Mouse (Mus musculus) cerebellum, adult 11 months (tissue): Measurements from ENCODE around the gene Emc9.

Experiments
- DNase-seq: peaks from one replicate; pipeline ENCODE4 v3.0.0; 2022

The Emc9 gene

DNA sequence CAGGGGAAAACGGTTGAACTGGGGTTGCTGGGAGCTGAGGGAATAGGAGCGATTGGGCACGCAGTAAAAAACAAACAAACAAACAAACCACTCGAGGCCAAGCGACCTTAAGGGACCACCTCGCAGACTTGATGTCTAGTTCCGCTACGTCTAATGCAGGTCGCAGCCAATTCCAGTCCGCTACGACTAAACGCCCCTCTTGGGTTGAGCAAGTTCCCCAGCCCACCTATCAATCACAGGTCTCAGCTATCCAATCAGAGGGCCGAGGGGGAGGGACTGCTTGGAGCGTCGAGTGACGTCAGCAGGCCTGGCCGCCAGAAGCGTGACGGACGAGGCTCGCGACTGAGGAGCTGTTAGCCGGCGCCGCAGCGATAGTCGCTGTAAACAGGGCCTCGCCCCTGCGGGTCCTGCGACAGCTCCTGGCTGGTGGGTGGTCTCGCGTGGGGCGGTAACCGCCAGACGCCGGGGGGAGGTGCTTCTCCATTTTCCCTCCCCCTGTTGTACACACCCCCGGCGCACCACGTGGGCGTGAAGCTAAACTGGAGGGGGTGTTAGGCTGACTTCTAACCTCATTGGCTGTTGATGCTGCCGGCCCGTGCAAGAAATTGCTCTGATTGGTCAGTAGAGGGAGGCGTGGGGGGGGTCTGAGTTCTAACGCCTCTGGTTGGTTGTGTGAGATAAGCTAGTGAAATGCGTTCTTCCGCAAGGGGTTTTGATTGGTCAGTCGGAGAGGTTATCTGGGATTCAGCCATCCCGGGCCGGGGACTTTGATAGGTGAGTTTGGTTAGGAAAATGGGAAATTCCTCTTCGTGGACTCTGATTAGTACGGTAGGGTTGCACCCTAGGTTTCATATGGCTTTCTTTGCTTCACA is 24.7 kb downstream of the Emc9 start, which contains the start of gene A730061H03Rik:
Gene A730061H03Rik, minus strand, starts transcription at position 205 of the 872 bp plus-strand sequence.
- peak; percentile 98 for DNase-seq

DNA sequence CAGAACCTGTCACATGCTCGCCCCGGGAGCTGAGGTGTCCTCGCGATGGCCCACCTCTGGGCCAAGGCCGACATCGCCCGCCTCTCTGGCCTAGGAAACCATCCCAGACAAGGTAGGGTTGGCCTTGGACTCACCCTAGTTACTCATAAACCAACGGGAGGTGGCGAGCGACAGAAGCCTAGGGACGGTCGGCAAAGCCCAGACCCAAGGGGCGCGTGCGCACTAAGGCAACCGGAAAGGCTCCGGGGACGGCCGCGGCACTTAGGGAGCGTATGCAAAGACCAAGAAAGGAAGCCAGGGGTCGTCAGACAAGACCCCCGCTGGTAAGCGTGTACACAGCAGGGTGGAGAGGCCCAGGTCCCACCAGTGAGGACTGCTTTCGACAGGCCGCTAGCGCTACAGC is 25.3 kb downstream of the Emc9 start, which contains the start of gene Dcaf11:
Gene Dcaf11, plus strand, starts transcription at position 208 of the 403 bp plus-strand sequence.
- peak; percentile 91 for DNase-seq

DNA sequence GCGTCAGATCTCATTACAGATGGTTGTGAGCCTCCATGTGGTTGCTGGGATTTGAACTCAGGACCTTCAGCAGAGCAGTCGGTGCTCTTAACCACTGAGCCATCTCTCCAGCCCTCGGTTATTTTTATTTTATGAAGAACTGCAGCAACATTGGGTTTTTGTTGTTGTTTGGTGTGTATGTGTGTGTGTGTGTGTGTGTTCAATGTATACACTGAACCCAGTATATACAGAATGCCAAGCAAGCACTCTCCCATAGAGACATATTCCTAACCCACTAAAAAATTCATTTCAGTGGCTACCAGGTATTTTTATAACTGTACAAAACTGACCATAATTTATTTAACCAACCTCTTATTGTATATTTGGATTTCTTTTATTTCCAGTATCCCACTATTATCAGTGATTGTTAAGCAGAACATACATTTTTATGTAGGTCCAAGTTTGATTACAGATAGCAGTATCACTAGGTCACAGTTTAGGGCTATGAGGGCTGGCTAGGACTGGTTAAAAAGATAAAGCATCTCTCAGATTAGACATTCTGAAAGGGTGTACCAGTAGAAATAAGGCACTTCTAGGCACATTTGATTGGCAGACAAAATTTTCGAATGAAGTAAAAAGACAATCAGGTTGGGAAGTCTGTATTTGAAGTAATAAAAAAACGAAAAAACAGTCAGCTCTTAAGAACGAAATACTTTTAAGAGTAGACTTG is 26.2 kb downstream of the Emc9 start:
- no peak for DNase-seq

DNA sequence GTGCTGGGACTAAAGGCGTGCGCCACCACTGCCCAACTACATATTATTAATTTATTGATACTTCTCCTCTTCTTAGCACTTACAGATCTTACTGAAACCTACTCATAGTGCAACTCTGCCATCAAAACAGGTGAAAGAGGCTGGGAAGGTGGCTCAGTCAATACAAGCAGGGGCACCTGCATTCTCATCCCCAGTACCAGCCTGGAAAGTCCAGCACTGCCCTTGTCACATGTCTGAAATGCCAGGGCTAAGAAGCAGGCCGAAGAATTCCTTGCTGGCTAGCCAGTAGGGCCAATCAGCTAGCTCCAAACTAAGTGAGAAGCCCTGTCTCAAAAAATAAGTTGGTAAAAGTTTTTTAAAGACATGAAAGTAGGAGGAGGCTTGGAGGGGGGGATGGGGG is 27.5 kb downstream of the Emc9 start:
- DNase-seq, result no peak

DNA sequence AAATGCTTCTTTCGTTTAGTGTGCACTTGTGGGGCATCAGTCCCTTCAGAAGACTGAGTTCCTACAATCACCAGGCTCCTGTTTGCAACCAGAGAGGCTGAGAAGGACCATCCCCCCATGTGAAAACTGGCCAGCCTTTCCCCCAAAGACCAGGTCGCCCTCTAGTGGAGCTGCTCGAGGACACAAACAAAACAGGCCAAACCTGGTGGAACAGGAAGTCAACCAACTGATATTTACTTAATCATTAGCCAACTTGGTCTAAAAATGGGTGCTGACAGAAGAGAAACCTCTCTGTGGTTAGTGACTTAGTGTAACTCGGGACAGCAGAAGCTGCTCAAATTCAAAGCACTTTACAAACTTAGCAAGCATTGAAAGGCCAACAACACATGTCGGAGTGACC is 28.1 kb downstream of the Emc9 start:
- peak; percentile 69 for DNase-seq

DNA sequence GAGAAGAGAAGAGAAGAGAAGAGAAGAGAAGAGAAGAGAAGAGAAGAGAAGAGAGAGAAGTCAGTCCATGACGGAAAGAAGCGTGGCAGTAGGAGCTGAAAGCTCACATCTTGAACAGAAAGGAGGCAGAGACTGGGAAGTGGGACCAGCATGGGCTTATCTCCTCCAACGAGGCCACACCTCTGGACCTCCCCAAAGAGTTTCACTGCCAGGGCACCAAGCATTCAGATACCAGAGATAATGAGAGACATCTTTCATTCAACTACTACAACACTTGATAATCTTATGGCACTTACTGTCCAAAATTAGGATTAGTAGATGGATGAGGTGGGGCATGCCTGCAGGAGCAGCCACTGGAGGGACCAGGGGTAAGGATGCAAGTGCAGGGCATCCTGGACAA is 29.3 kb downstream of the Emc9 start:
- no peak for DNase-seq

DNA sequence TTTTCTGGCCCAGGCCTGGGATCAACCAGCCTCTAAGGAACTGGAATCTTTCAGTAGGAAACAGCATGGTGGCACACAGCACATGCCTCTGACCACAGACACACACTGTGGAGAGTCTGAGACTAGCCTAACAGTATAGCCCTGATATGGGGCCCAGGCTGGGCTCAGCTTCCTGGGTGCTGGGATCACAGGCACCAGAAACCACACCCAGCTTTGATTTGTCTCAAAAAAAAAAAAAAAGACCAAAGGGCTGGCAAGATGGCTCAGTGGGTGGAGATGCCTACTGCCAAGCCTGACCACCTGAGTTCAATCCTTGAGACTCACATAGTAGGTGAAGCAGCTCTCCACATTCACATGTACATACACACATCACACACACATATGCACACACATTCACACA is 30.5 kb downstream of the Emc9 start:
- no peak for DNase-seq

DNA sequence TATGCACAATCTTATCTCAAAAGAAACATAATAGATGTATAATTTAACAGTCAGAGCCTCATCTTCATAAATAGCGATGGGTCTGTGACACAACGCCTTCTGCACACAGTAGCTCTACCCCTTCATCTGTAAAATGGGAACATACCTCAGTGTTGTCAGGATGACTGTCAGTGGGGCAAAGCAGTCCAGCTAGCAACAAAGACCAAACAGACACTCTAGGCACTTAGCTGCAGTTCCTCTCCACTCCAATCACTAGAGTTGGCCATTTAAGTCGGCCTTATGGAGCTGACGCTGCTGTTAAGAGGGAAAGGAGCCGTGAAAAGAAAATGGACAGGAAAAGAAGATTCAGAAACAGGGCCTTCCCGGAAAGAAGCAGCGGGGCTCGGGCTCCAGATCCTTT is 33.3 kb downstream of the Emc9 start:
- DNase-seq, result no peak

DNA sequence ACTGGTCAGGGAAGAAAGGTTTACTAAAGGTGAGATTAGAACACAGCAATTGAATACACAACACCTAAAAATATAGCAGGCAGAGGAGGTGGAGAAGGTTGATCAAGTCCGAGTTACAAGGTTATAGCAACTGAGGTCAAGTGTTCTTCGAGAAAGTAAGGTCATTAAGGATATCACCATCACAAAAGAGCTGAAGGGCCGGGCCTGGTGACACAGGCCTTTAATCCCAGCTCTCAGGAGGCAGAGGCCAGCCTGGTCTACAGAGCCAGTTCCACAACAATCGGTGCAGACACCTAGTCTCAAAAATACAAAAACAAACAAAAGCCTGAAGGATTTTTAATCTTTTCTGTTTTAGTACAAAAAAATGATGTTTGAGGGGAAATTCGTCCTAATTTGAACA is 33.8 kb downstream of the Emc9 start:
- DNase-seq, result no peak

DNA sequence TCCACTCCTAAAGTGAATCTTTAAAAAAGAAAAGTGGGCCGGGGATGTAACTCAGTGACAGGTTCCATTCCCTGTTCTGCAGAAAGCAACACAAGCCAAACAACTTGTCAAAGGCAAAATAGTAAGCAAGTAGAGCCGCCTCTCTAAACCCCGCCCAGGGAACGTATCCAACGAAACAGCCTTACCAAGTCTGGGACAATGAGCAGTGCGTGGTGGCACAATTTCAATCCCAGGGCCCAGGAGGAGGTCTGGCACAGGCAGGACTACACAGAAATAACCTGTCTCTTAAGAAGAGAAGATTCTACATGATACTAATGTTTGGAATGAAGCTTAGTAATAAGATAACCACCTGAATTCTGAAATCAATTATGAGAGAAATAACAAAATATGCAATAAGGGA is 34.9 kb downstream of the Emc9 start:
- no peak for DNase-seq

DNA sequence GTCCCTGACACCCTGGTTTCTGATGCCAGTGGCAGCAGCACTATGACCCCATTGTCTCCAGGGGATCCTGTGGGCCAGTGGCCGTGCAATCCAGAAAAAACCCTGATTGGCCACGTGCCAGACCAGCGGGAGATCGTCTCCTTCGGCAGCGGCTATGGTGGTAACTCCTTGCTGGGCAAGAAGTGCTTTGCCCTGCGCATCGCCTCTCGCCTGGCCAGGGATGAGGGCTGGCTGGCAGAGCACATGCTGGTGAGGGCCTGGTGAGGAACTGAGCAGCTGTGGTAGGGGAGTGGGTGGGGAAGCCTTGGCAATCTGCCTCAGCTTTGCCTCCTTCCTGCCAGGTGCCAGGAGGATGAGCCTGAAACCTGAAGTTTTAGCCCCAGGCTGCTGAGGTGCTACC is 40.8 kb downstream of the Emc9 start:
- DNase-seq, result no peak

DNA sequence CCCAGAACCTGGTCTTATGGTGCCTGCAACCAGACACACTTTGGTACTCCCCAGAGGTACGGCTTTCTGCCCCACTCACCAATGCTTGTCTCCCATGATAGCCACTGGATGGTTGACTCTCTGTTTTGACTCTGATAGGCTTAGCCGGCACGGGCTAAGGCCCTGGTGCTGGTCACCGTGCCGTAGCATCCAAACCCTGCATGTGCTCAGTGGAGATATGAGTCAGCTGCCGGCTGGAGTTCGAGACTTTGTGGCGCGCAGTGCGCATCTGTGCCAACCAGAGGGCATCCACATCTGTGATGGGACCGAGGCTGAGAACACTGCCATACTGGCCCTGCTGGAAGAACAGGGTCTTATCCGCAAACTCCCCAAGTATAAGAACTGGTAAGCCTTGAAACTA is 42.8 kb downstream of the Emc9 start:
- no peak for DNase-seq

DNA sequence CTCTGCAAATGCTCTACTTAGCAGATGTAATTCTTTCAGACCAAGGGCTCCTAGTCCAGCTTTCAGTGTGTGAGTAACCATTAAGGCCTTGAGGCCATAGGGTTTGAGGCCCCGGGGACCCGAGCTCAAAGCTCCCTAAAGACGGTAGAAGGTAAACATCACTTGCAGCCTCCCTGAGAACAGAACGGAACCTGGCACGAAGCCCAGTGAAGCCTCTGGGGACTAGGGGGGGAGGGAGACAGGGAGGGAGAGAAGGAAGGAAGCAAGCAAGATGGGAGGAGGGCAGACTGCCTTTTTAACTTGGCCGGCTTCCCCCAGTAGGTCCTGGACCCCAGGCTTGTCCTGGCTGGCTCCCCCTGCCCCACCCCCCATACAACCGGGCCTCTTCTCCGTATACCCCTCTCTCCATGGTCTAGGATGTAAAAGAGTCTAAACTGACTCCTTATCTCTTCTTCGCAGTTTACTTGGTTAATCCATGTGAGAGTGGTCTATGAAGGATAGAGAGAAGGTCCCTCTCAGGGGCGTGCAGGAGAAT is 44.2 kb downstream of the Emc9 start:
- peak; percentile 79 for DNase-seq

DNA sequence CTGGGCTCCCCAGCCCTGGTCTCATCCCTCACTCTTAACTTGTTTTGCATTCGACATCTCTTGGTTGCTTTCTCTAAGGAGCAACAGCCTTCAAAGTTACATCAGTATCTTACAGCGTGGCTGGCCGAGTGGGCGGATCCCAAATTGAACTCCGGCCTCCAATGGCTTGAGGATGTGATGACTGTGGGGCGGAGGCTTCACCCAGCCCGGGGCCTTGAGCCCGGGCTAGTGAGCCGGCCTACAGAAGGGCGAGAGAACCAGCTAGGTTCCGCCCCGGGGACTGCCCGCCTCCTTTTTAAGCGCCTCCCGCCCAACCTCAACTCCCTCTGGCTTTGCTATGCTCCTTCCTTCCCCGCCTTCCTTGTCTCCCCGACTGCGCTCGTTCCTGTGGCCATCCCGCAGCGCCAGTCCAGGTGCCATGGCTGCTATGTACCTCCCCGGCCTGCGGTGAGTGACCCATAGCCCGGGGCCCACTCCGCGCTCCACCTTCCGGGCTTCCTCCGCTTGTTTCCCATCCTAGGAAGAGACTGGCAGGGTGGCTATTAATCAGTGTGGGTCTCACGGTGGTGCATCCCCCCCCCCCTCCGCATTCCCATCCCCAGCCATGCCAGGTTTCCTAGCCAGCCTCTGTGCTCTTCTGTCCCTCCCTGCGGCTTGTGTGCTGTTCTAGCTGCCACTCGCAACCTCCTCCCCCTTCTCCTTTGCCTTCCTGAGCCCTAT is 44.9 kb downstream of the Emc9 start, which contains the start of gene Pck2:
Gene Pck2, plus strand, starts transcription at position 200 of the 720 bp plus-strand sequence.
- peak; percentile 81 for DNase-seq

DNA sequence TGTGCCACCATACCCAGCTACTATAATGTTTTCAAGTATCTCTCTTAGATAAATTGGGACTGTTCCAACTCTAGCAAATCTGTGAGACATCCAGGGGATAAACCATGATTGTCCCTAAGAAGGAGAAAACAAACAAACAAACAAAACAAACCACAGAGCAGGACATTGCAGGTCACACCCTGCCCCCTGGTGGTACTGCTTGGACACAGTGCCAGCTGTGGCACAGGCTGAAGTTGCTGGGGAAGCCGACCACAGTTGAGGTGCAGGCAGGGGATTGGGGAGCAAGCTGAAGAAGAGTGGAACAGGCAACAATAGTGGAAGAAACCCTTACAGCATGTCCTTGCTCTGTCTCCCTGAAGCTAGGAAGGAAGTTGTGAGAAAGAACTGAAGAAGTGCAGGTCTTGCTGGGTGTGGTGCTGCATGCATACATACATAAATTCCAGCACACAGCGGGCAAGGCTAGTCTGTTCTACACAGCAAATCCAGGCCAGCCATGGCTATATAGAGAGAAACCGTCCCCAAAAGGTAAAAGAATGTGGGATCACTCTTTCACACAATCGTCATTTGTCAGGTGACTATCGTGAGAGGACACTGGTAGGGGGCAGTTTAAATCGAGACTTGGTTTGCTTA is 48.9 kb downstream of the Emc9 start:
- DNase-seq, result no peak
